Mouse (Mus musculus) spleen, adult 2 months (tissue): ENCODE measurements around the gene Mterf4. TPM values are rescaled to one million over a fixed set of nuclear protein-coding genes. Genes with fewer than 3 reads are reported as not detected.

Experiments
- DNase-seq, 2 experiments: peaks; one replicate each; pipeline versions ENCODE4 v3.0.0 to v3.0.0-alpha.2; 2012 to 2021; ENCODE audit warnings: low spot score in 2 of 2, low read depth in 1 of 2
- H3K27ac ChIP-seq: fragments of 200-500 bp; 2 replicates; pipeline ENCODE4 v1.5.1; 2012; ENCODE audit warnings: low read length, inconsistent platforms; ENCODE audit not compliant: insufficient read depth
- H3K27me3 ChIP-seq: fragments of 200-500 bp; 2 replicates; pipeline ENCODE4 v1.6.1; 2012; ENCODE audit warnings: mild to moderate bottlenecking, moderate library complexity, low read length, inconsistent platforms; ENCODE audit not compliant: control insufficient read depth, insufficient read depth
- H3K36me3 ChIP-seq: fragments of 200-500 bp; 2 replicates; pipeline ENCODE4 v1.6.1; 2012; ENCODE audit warnings: mild to moderate bottlenecking, low read length, inconsistent platforms; ENCODE audit not compliant: control insufficient read depth, insufficient read depth
- H3K4me1 ChIP-seq: fragments of 200-500 bp; 2 replicates; pipeline ENCODE4 v1.6.1; 2011; ENCODE audit warnings: inconsistent platforms; ENCODE audit not compliant: control insufficient read depth, insufficient read depth, insufficient read length
- H3K4me3 ChIP-seq: fragments of 200-500 bp; 2 replicates; pipeline ENCODE4 v1.5.1; 2011; ENCODE audit warnings: mild to moderate bottlenecking, inconsistent platforms; ENCODE audit not compliant: insufficient read depth, insufficient read length; ENCODE audit errors: extremely low read depth
- CTCF ChIP-seq: fragments of 200-500 bp; IDR thresholded peaks from 2 replicates; pipeline ENCODE4 v1.5.1; 2011; ENCODE audit warnings: mild to moderate bottlenecking, inconsistent platforms; ENCODE audit not compliant: insufficient read depth, insufficient read length, insufficient replicate concordance; ENCODE audit errors: extremely low read depth
- POLR2A ChIP-seq: fragments of 200-500 bp; IDR thresholded peaks from 2 replicates; pipeline ENCODE4 v1.6.1; 2011; ENCODE audit warnings: low read depth, low read length, inconsistent platforms
- WGBS: fragments of 180-500 bp; shearing (Covaris S2); methylation state at CpG from one replicate; pipeline ENCODE4 v1.1.7; 2018; 5-methylcytosine and 5-hydroxymethylcytosine counted together
- polyA plus RNA-seq: library from polyadenylated mRNA; depleted of rRNA; stranded (reverse); fragments of >200 nt; gene quantifications from 2 replicates; pipeline ENCODE4 v1.2.3, GENCODE M21; 2012; rRNA removed

The Mterf4 gene
- polyA plus RNA-seq, 1 experiment = 3.8 TPM

DNA sequence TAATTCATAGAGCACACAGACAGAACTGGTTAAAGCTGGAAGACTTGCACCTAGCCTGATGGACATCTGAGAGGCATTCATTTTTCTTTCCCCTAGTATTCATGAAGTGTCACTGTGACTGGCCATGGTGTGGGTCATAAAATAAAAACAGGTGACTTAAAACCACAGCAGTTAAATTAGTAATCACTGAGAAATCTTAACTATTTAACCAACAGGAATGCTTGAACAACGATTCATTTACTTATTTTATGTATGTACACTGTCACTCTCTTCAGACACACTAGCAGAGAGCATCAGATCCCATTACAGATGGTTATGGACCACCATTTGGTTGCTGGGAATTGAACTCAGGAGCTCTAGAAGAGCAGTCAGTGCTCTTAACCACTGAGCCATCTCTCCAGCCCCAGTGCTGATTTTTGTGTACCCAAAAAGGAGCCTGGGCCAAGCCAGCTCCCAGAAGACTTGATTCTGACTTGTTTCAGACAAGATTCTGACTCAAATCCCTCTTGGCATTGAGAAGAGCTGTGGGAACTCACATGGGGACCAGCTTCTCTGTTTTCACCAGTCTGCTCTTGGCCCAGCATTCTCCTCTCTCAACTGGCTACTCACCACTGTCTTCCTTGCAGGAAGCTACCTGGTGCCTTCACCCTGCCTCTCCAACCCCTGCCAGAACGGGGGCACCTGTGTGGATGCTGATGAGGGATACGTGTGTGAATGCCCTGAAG is 35.0 kb downstream of the Mterf4 start:
- Histone ChIP-seq H3K36me3 (no peaks in the 10 kb centered on the region), H3K27ac (no peak overlapping the region), H3K4me3 (no peak overlapping the region), H3K4me1 (no peaks in the 10 kb centered on the region), H3K27me3 (no peaks in the 10 kb centered on the region)
- TF ChIP-seq POLR2A (no peak), CTCF (no peak)
- DNase-seq = no peak
- 78% methylated on average over 3 of the region's 3 CpGs for WGBS

GRCm38 (mm10) chr1:93268246-93268645 is 37.5 kb downstream of the Mterf4 start:
- WGBS = 86% methylated on average over 2 of the region's 2 CpGs

GRCm38 (mm10) chr1:93267207-93267606 is 38.5 kb downstream of the Mterf4 start:
- whole genome bisulfite sequencing = 39% methylated on average over 3 of the region's 3 CpGs
- no peak for TF ChIP-seq CTCF
- no peak for TF ChIP-seq POLR2A
- Histone ChIP-seq H3K27me3 (no peaks in the 10 kb centered on the region), H3K4me3 (no peak overlapping the region), H3K27ac (no peak overlapping the region), H3K4me1 (no peaks in the 10 kb centered on the region), H3K36me3 (no peaks in the 10 kb centered on the region)
- DNase-seq = no peak

More at GRCm38 (mm10) chr1:93268246-93268645, 37.5 kb downstream of the Mterf4 start:
- Histone ChIP-seq H3K4me1 (no peaks in the 10 kb centered on the region), H3K27me3 (no peaks in the 10 kb centered on the region), H3K4me3 (no peak overlapping the region), H3K36me3 (no peaks in the 10 kb centered on the region), H3K27ac (no peak overlapping the region)
- no peak for DNase-seq
- no peak for TF ChIP-seq POLR2A
- no peak for TF ChIP-seq CTCF

DNA sequence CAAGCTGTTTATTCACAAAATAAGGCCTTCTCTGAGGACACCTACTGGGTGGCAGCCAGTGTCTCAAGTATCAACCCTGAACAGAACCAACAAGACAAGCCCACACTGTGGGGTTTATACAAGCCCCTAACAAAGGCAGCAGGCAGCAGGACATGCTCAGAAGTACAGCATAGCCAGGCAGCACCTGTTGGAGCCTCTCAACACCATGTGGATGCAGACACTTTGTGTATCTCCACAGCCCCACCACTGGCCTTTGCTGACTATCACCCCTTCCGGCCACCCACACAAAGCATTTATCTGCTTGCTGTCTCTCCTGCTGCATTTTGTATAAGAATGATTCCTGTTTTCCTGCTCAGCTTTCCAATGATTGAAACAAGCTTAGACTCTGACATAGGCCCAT is 48.2 kb downstream of the Mterf4 start:
- no peak overlapping the region for H3K27ac ChIP-seq
- no peaks in the 10 kb centered on the region for H3K36me3 ChIP-seq
- no peak for DNase-seq
- no peak overlapping the region for H3K4me3 ChIP-seq
- no peaks in the 10 kb centered on the region for H3K4me1 ChIP-seq
- no peaks in the 10 kb centered on the region for H3K27me3 ChIP-seq
- WGBS = 93% methylated on average over 1 of the region's 1 CpGs
- no peak for TF ChIP-seq CTCF
- no peak for TF ChIP-seq POLR2A

DNA sequence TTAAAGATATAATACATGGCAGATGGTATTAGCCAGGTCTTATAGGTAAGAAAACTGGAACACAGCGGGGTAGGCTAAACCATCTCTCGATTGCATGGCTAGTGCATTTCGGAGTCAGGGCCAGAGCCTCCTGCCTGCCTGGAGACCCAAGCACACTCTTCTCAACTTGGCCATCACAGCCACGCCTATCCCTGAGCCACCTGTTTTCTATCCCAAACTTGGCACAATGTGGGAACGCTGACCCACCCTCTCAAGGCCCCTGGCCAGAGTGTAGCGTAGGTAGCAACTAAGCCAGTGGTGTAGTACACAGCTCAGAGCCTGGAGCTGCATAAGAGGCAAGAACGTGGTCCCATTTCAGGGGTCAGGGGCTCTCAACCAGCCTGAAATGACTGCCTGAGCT is 50.0 kb downstream of the Mterf4 start:
- TF ChIP-seq POLR2A = no peak
- no peak for TF ChIP-seq CTCF
- no peak for DNase-seq
- 82% methylated on average over 7 of the region's 7 CpGs for WGBS
- H3K4me1 ChIP-seq = no peaks in the 10 kb centered on the region
- H3K4me3 ChIP-seq = no peak overlapping the region
- H3K27ac ChIP-seq = no peak overlapping the region
- no peaks in the 10 kb centered on the region for H3K27me3 ChIP-seq
- no peaks in the 10 kb centered on the region for H3K36me3 ChIP-seq

- no peak for DNase-seq
- H3K27me3 ChIP-seq = no peaks in the 10 kb centered on the region
- WGBS = 66% methylated on average over 2 of the region's 2 CpGs
- no peaks in the 10 kb centered on the region for H3K4me1 ChIP-seq
- H3K36me3 ChIP-seq = no peaks in the 10 kb centered on the region
- TF ChIP-seq POLR2A = no peak
- TF ChIP-seq CTCF = no peak
- H3K4me3 ChIP-seq = no peak overlapping the region
- H3K27ac ChIP-seq = no peak overlapping the region
Observed at GRCm38 (mm10) chr1:93252586-93252985, 53.1 kb downstream of the Mterf4 start.

Other genes starting within 250 kb of the Mterf4 start
- 0.49 and 0.77 TPM in 2 replicates for gene Kif1a, start 204.0 kb downstream of the Mterf4 start, polyA plus RNA-seq
- not detected in 2 replicates for gene Agxt, start 170.7 kb downstream of the Mterf4 start, polyA plus RNA-seq
- not detected in 2 replicates for gene 2310007B03Rik, start 145.0 kb downstream of the Mterf4 start, polyA plus RNA-seq
- 0.08 and 0.16 TPM in 2 replicates for gene Crocc2, start 137.2 kb downstream of the Mterf4 start, polyA plus RNA-seq
- 12.5 and 12.8 TPM in 2 replicates for gene Sned1, start 70.1 kb downstream of the Mterf4 start, polyA plus RNA-seq
- gene Ppp1r7, start 36.9 kb upstream of the Mterf4 start, polyA plus RNA-seq = 2.3 and 2.6 TPM in 2 replicates
- 1.5 and 1.7 TPM in 2 replicates for gene Pask, start 37.6 kb upstream of the Mterf4 start, polyA plus RNA-seq
- gene Ano7, start 68.0 kb upstream of the Mterf4 start, polyA plus RNA-seq = 0.52 and 0.85 TPM in 2 replicates
- gene Hdlbp, start 172.9 kb upstream of the Mterf4 start, polyA plus RNA-seq = 22.7 and 24.3 TPM in 2 replicates
- 1.4 and 1.7 TPM in 2 replicates for gene Farp2, start 206.2 kb upstream of the Mterf4 start, polyA plus RNA-seq